Mouse (Mus musculus): ENCODE measurements around the gene Gtf3c5. TPM values are rescaled to one million over a fixed set of nuclear protein-coding genes. Genes with fewer than 3 reads are reported as not detected.

The Gtf3c5 gene
- total and polyA plus RNA-seq, 3 experiments: 22.5 to 50.2 TPM; not detected in 1

DNA sequence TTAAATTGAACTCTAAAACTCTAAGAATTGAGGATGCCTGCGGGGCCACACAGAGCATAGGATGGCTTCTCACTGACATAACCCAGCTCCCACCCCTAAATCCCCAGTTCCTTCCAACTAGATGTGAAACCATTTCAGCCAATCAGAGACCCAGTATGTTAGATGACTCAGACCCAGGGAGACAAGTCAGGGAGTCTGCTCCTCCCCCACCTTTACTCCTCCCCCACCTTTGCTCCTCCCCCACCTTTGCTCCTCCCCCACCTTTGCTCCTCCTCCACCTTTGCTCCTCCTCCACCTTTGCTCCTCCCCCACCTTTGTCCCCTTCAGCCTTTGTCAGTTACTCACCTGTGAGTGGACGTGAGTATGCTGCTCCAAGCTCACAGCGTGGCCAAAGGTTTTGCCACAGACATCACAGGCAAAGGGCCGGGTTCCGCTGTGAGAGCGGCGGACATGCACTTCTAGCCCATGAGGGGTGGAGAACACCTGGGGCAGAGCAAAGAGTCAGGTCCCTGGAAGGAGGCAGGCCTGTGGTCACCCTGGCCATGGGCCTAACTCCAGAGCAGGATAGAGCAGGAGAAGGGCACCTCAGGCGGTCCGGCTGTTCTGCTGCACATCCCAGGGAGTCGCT, 29.0 kb upstream of the Gtf3c5 start:
- Histone ChIP-seq H3K9me3 (replicated peaks; ENCODE audit: insufficient read depth, low read length) (no peaks in the 10 kb centered on the region), H3K36me3 (ENCODE audit: control insufficient read depth in 1 of 2, insufficient read depth in 2 of 2, low read length in 2 of 2) (peaks cover 24 to 44% of the 10 kb centered on the region in 2 experiments), H3K4me1 (ENCODE audit: control insufficient read depth in 1 of 2, insufficient read depth in 2 of 2, low read length in 2 of 2) (peaks cover 0 to 38% of the 10 kb centered on the region in 2 experiments; a peak in 3 of 4 replicates), H3K27me3 (ENCODE audit: control insufficient read depth in 1 of 2, insufficient read depth in 2 of 2, low read length in 2 of 2) (no peaks in the 10 kb centered on the region), H3K4me3 (ENCODE audit: control insufficient read depth in 1 of 2, insufficient read depth in 1 of 2, low read depth in 2 of 2, low read length in 2 of 2) (no peak overlapping the region), H3K9ac (ENCODE audit: control insufficient read depth, low read depth, low read length, poor library complexity, severe bottlenecking) (no peak overlapping the region), H3K27ac (ENCODE audit: control insufficient read depth, low read depth, low read length) (no peak overlapping the region), H3K79me2 (ENCODE audit: control insufficient read depth, insufficient read depth, low read length, poor library complexity) (peaks cover 12% of the 10 kb centered on the region)
- no peak for TF ChIP-seq SMC3 (IDR thresholded peaks at IDR 0.05; ENCODE audit: low read depth, low read length)
- no peak for TF ChIP-seq MAZ (IDR thresholded peaks at IDR 0.05; ENCODE audit: low read depth, low read length)
- no peak for TF ChIP-seq EP300 (IDR thresholded peaks at IDR 0.05; ENCODE audit: low read depth in 1 of 2, low read length in 2 of 2)
- no peak for TF ChIP-seq MYC (IDR thresholded peaks at IDR 0.05; ENCODE audit: low read depth, low read length)
- no peak for TF ChIP-seq GABPA (IDR thresholded peaks at IDR 0.05; ENCODE audit: low read depth, low read length)
- no peak for TF ChIP-seq USF2 (IDR thresholded peaks at IDR 0.05; ENCODE audit: borderline replicate concordance in 1 of 2, insufficient read depth in 1 of 2, low read depth in 1 of 2, low read length in 2 of 2)
- no peak for TF ChIP-seq ZNF384 (IDR thresholded peaks at IDR 0.05; ENCODE audit: low read depth, low read length)
- TF ChIP-seq GATA1 (IDR thresholded peaks at IDR 0.05; ENCODE audit: low read depth, low read length): no peak
- no peak for TF ChIP-seq SIN3A (IDR thresholded peaks at IDR 0.05; ENCODE audit: low read length)
- peak; percentile 57 for DNase-seq (ENCODE audit: low read depth, low spot score)

DNA sequence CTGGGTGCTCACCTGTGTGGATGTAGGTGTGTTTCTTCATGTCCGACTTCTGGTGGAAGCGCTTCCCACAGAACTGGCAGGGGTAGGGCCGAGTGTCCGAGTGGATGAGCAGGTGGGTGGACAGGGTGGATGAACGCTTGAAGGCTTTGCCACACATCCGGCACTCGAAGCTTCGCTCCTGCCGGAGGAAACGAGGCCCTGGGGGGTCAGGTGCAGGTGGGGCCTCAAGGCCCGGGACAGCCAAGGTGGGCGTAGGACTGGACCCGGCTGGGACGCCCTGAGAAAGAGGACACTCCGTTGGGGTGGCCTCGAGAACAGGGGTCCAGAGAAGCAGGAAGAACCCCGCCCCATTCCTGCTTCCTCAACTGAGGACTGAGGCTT, 27.8 kb upstream of the Gtf3c5 start:
- Histone ChIP-seq H3K4me3 (ENCODE audit: control insufficient read depth in 1 of 2, insufficient read depth in 1 of 2, low read depth in 2 of 2, low read length in 2 of 2) (no peak overlapping the region), H3K9me3 (replicated peaks; ENCODE audit: insufficient read depth, low read length) (no peaks in the 10 kb centered on the region), H3K27me3 (ENCODE audit: control insufficient read depth in 1 of 2, insufficient read depth in 2 of 2, low read length in 2 of 2) (no peaks in the 10 kb centered on the region), H3K79me2 (ENCODE audit: control insufficient read depth, insufficient read depth, low read length, poor library complexity) (peaks cover 5% of the 10 kb centered on the region), H3K9ac (ENCODE audit: control insufficient read depth, low read depth, low read length, poor library complexity, severe bottlenecking) (no peak overlapping the region), H3K27ac (ENCODE audit: control insufficient read depth, low read depth, low read length) (no peak overlapping the region), H3K36me3 (ENCODE audit: control insufficient read depth in 1 of 2, insufficient read depth in 2 of 2, low read length in 2 of 2) (peaks cover 24 to 45% of the 10 kb centered on the region in 2 experiments), H3K4me1 (ENCODE audit: control insufficient read depth in 1 of 2, insufficient read depth in 2 of 2, low read length in 2 of 2) (peaks cover 5 to 39% of the 10 kb centered on the region in 2 experiments; a peak in 3 of 4 replicates)
- TF ChIP-seq CHD2 (IDR thresholded peaks at IDR 0.05; ENCODE audit: low read length) (no peak), MAFK (IDR thresholded peaks at IDR 0.05; ENCODE audit: borderline replicate concordance, low read depth, low read length) (no peak), SMC3 (IDR thresholded peaks at IDR 0.05; ENCODE audit: low read depth, low read length) (no peak), TBP (IDR thresholded peaks at IDR 0.05; ENCODE audit: low read depth, low read length) (no peak), ZKSCAN1 (IDR thresholded peaks at IDR 0.05; ENCODE audit: low read depth, low read length) (no peak), E2F4 (IDR thresholded peaks at IDR 0.05; ENCODE audit: borderline replicate concordance, low read depth, low read length) (no peak), POLR2A (IDR thresholded peaks at IDR 0.05; ENCODE audit: control insufficient read depth in 1 of 2, insufficient read depth in 1 of 2, low read depth in 1 of 2, low read length in 2 of 2, poor library complexity in 1 of 2) (no peak), ELF1 (IDR thresholded peaks at IDR 0.05; ENCODE audit: low read depth, low read length) (no peak), MEF2A (IDR thresholded peaks at IDR 0.05; ENCODE audit: extremely low read depth, insufficient replicate concordance, low read depth, low read length, poor library complexity, severe bottlenecking) (no peak), CHD1 (IDR thresholded peaks at IDR 0.05; ENCODE audit: low read depth, low read length) (no peak)
- no peak for DNase-seq (ENCODE audit: low read depth, low spot score)

Measured in MEL (cell line).